Mouse (Mus musculus): Measurements from ENCODE around the gene Psen2.

GRCm38 (mm10) chr1:180296088-180296487, 32.9 kb upstream of the Psen2 start:
- no peak for TF ChIP-seq RAD21 (IDR thresholded peaks at IDR 0.05; ENCODE audit: low read depth, low read length)
- TF ChIP-seq POLR2A (IDR thresholded peaks at IDR 0.05; ENCODE audit: low read depth, low read length): no peak
- no peak for TF ChIP-seq CTCF (conservative IDR thresholded peaks at IDR 0.05 in 1 of 2, IDR thresholded peaks at IDR 0.05 in 1 of 2; ENCODE audit: low read depth in 2 of 2, low read length in 2 of 2)
- no peak for TF ChIP-seq POLR2AphosphoS2 (IDR thresholded peaks at IDR 0.05; ENCODE audit: low read depth, low read length)
- no peak for TF ChIP-seq MXI1 (IDR thresholded peaks at IDR 0.05; ENCODE audit: low read depth, low read length)
- no peak for TF ChIP-seq TBP (conservative IDR thresholded peaks at IDR 0.05; ENCODE audit: low read depth, low read length)
- TF ChIP-seq JUN (IDR thresholded peaks at IDR 0.05; ENCODE audit: insufficient read depth, low read depth, low read length): no peak
- no peak for TF ChIP-seq ZKSCAN1 (IDR thresholded peaks at IDR 0.05; ENCODE audit: borderline replicate concordance, low read depth, low read length)
- TF ChIP-seq EP300 (IDR thresholded peaks at IDR 0.05; ENCODE audit: low read length): no peak
- TF ChIP-seq USF1 (IDR thresholded peaks at IDR 0.05; ENCODE audit: low read depth, low read length): no peak

All from CH12.LX (cell line).